Mouse (Mus musculus) megakaryocyte-erythroid progenitor cell, adult 5 weeks (primary cell): ENCODE measurements around the gene Ccl26. TPM values are rescaled to one million over a fixed set of nuclear protein-coding genes. Genes with fewer than 3 reads are reported as not detected.

ENCODE experiments used
- polyA plus RNA-seq: library from polyadenylated mRNA; stranded (reverse); fragments of >175 nt; gene quantifications from 2 replicates; pipeline ENCODE4 v1.2.3, GENCODE M21; 2012

The Ccl26 gene
- polyA plus RNA-seq = not detected in 2 replicates

DNA sequence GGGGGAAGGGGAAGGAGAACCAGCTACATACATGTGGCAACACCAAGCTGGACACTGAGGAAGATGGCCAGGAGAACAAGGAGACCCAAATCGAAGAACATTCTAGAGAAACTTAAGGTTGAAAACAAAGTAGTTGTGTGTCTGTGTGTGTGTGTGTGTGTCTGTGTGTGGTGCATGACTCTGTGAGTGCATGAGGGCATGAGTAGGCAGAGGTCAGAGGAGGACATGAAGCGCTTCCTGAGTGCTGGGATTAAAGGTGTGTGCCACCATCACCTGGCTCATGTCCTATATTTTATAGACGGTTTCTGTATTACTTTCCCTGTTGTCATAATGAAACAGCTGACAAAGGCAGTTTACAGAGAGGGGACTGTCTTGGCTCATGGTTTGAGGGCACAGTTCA, at the start of gene Ccl26:
TSS of gene Ccl26 (minus strand) at position 101 of the 400 bp plus-strand sequence.

GRCm38 (mm10) chr5:135573006-135573405, 9.6 kb upstream of the Ccl26 start, which contains the start of gene Ccl24:
Gene Ccl24 (minus strand): TSS chr5:135573049.

DNA sequence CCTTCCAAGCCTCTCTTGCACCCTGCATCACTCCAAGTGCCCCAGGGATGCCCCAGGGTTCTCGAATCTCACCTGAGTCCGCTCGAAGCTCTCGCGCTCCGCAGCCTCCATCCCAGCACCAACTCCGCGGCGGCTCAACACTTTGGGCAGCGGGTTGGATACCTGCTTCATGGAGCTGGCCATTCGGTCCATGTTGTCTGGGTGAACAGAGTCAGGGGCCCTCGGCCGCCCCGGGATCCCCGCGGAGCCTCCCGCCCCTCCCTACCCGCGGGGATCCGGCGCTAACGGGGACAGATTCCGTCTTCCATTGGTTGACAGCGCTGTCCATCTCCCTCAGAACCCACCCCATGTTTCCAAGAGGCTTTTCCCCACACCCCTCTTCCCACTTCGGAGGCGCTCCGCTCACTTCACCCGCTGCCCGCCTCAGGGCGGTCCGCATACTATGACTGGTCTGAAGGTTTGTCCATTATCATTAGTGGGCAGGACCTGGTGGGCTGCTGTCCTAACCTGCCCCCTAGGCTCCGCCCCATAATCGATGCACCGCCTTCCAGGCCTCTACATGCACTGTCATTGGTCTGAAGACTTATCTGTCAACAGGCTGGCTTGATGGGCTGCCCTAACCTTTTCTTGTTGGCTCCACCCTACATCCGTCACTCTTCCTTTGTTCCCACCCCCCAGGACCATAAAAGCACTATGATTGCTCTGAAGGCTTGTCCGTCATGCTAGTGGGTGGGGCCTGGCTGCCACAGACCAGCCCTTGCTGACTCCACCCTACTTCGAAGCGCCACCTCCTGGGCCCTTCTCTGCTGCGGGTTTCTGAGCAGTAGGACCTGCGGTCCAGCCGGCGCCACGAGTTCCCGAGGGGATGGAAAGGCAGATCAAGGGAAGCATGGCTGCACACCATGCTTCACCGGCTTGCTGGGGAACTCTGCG, 18.2 kb downstream of the Ccl26 start, which contains the start of gene Hip1:
TSS of gene Hip1 (minus strand) at position 256 of the 933 bp plus-strand sequence.

Other genes with a start within 250 kb of the Ccl26 start
- 0.06 TPM in 1 of 2 replicates, not detected in the other for gene Fkbp6, start 213.5 kb downstream of the Ccl26 start, polyA plus RNA-seq
- gene Trim50, start 210.3 kb downstream of the Ccl26 start, polyA plus RNA-seq = not detected in 2 replicates
- 17.5 and 18.8 TPM in 2 replicates for gene Nsun5, start 193.6 kb downstream of the Ccl26 start, polyA plus RNA-seq
- 122 and 143 TPM in 2 replicates for gene Pom121, start 169.0 kb downstream of the Ccl26 start, polyA plus RNA-seq
- gene Hip1, start 18.4 kb downstream of the Ccl26 start, polyA plus RNA-seq = 2.2 and 3.1 TPM in 2 replicates
- gene Ccl24, start 9.5 kb upstream of the Ccl26 start, polyA plus RNA-seq = 0.23 TPM in 1 of 2 replicates, not detected in the other
- 20.0 and 25.5 TPM in 2 replicates for gene Rhbdd2, start 69.0 kb upstream of the Ccl26 start, polyA plus RNA-seq
- gene Por, start 106.5 kb upstream of the Ccl26 start, polyA plus RNA-seq = 89.2 and 125 TPM in 2 replicates
- 10.9 and 15.3 TPM in 2 replicates for gene Tmem120a, start 180.9 kb upstream of the Ccl26 start, polyA plus RNA-seq
- gene Styxl1, start 214.8 kb upstream of the Ccl26 start, polyA plus RNA-seq = not detected in 2 replicates
- gene Mdh2, start 214.9 kb upstream of the Ccl26 start, polyA plus RNA-seq = 567 and 689 TPM in 2 replicates
- not detected in 2 replicates for gene Srrm3, start 243.3 kb upstream of the Ccl26 start, polyA plus RNA-seq